Mouse (Mus musculus) G1E (cell line): Measurements from ENCODE around the gene Fam78a. TPM values are rescaled to one million over a fixed set of nuclear protein-coding genes. Genes with fewer than 3 reads are reported as not detected.

ENCODE experiments used
- ATAC-seq: 2 replicates; pipeline ENCODE4 v1.8.0; 2016; ENCODE audit warnings: mild to moderate bottlenecking; ENCODE audit not compliant: insufficient number of reproducible peaks, poor library complexity, low FRiP score, severe bottlenecking; ENCODE audit errors: extremely low read depth
- DNase-seq: peaks from one replicate; pipeline ENCODE4 v3.0.0; 2012; ENCODE audit warnings: low spot score
- H3K27me3 ChIP-seq: 2 replicates; pipeline ENCODE4 v1.6.1; 2012; ENCODE audit warnings: mild to moderate bottlenecking, low read length, inconsistent platforms; ENCODE audit not compliant: insufficient read depth
- H3K36me3 ChIP-seq: replicated peaks from 2 replicates; pipeline ENCODE3; 2012; ENCODE audit warnings: mild to moderate bottlenecking, inconsistent platforms
- H3K4me1 ChIP-seq: 2 replicates; pipeline ENCODE4 v1.6.1; 2012; ENCODE audit warnings: low read depth, low read length, inconsistent platforms, mixed read lengths; ENCODE audit not compliant: insufficient read depth
- H3K4me3 ChIP-seq: 2 replicates; pipeline ENCODE4 v1.5.1; 2012; ENCODE audit warnings: low read depth, mild to moderate bottlenecking, inconsistent platforms, low read length, moderate library complexity, mixed read lengths
- H3K9me3 ChIP-seq: replicated peaks from 2 replicates; pipeline ENCODE4 v1.6.1; 2012; ENCODE audit warnings: inconsistent platforms
- CTCF ChIP-seq: IDR thresholded peaks from 2 replicates; pipeline ENCODE4 v1.5.1; 2012; ENCODE audit warnings: low read depth, low read length, inconsistent platforms, mixed read lengths
- GATA1 ChIP-seq: IDR thresholded peaks from 2 replicates; pipeline ENCODE4 v1.6.1; 2012; ENCODE audit warnings: borderline replicate concordance, low read length, inconsistent platforms, mixed read lengths
- GATA2 ChIP-seq: IDR thresholded peaks from 2 replicates; pipeline ENCODE4 v1.6.1; 2012; ENCODE audit warnings: low read depth, low read length, inconsistent platforms, borderline replicate concordance
- POLR2AphosphoS5 ChIP-seq: IDR thresholded peaks from 2 replicates; pipeline ENCODE4 v1.6.1; 2012; ENCODE audit warnings: low read depth, low read length, inconsistent platforms; ENCODE audit not compliant: insufficient replicate concordance
- TAL1 ChIP-seq: conservative IDR thresholded peaks from 2 replicates; pipeline ENCODE4 v1.6.1; 2012; ENCODE audit warnings: low read depth, low read length, inconsistent platforms, mixed read lengths
- polyA plus RNA-seq: library from polyadenylated mRNA; stranded (reverse); fragments of >175 nt; gene quantifications from 2 replicates; pipeline ENCODE4 v1.2.3, GENCODE M21; 2012
- total RNA-seq, 2 experiments: library from RNA; stranded (forward) in 1 of 2; stranded (reverse) in 1 of 2; fragments of 200-1000 nt in 1 of 2; fragments of >200 nt in 1 of 2; fragmentation: Nextera tagmentation in 1 of 2; gene quantifications; 2 replicates each; pipeline ENCODE4 v1.2.3; 2014 to 2017

Fam78a gene
- total and polyA plus RNA-seq, 3 experiments, result 21.7 to 54.5 (median 25.3) TPM

DNA sequence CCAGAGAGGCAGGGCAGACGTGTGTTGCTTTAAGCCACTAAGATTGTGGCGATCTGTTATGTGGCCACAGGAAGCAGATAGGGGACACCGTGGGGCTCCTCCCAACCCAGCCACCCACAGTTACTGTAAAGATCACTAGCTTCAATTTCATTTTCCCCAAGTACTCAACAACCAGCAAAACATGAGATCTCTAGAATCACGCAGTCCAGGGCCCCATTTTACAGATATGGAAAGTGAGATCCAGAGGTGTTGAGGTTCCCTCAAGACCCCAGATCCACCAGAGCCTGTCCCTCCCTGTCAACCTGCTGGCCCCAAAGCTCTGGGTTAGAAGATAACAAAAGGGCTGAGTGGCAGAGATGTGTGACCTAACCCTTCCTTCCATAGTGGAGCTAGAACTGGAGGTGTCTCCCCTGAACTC lies 31.2 kb upstream of the Fam78a start:
- peaks cover 17% of the 10 kb centered on the region for H3K27me3 ChIP-seq
- peaks cover 17% of the 10 kb centered on the region for H3K9me3 ChIP-seq
- H3K4me1 ChIP-seq, result peaks cover 35% of the 10 kb centered on the region
- ATAC-seq, result no peak
- no peak for DNase-seq
- no peak for TF ChIP-seq POLR2AphosphoS5
- TF ChIP-seq TAL1, result no peak
- no peak for TF ChIP-seq GATA1
- TF ChIP-seq GATA2, result no peak
- no peak for TF ChIP-seq CTCF
- no peaks in the 10 kb centered on the region for H3K36me3 ChIP-seq
- H3K4me3 ChIP-seq, result no peak overlapping the region

DNA sequence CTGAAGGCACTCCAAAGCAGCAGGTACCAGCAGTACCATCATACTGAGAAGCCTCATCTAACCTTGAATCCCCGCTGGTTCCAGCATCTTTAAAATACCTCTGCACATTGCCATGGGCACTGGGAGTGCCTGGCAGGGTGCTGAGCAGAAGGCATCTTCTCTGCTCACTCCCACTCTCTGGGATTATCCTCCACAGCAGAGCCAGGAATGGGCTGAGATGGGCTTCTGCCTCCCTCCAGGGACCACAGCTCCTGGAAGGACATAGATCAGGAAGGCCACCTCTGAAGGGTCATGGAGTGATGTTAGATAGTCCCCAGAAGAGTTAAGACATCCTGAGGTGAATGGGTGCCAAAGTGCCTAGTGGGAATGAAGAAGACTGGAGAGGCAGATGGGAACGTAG lies 27.9 kb upstream of the Fam78a start:
- TF ChIP-seq POLR2AphosphoS5, result no peak
- no peak for DNase-seq
- no peak overlapping the region for H3K4me3 ChIP-seq

DNA sequence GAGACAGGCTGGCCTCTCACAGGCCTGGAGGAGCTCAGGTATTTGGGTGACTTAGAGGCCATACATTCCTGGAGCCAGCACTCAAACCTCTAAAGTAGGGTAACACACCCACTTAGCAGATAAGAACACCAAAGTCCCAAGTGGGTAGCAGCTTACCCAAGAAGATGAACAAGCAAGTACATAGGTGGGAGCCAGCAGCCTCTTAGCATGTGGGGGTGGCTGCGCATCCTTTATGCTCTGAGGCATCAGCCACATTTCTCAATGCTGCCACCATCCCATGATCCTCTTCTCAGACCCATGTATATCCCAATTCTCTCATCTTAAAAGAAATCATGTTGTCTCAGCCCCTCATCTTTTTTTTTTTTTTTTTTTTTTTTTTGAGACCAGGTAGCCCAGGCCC lies 26.6 kb upstream of the Fam78a start:
- peaks cover 24% of the 10 kb centered on the region for H3K4me1 ChIP-seq
- no peak for DNase-seq

More for the DNA sequence above, 27.9 kb upstream of the Fam78a start:
- H3K9me3 ChIP-seq, result peaks cover 11% of the 10 kb centered on the region
- no peaks in the 10 kb centered on the region for H3K36me3 ChIP-seq
- H3K4me1 ChIP-seq, result peaks cover 27% of the 10 kb centered on the region
- H3K27me3 ChIP-seq, result peaks cover 37% of the 10 kb centered on the region
- ATAC-seq, result no peak

GRCm38 (mm10) chr2:32105930-32106329 lies 21.3 kb upstream of the Fam78a start:
- ATAC-seq (no peak), DNase-seq (no peak)
- Histone ChIP-seq H3K36me3 (no peaks in the 10 kb centered on the region), H3K4me3 (no peak overlapping the region), H3K27me3 (peaks cover 76% of the 10 kb centered on the region), H3K9me3 (no peaks in the 10 kb centered on the region), H3K4me1 (no peaks in the 10 kb centered on the region)
- no peak for TF ChIP-seq GATA2
- TF ChIP-seq CTCF, result no peak
- no peak for TF ChIP-seq TAL1
- no peak for TF ChIP-seq GATA1
- TF ChIP-seq POLR2AphosphoS5, result no peak

More for the DNA sequence above, 26.6 kb upstream of the Fam78a start:
- H3K9me3 ChIP-seq, result peaks cover 3% of the 10 kb centered on the region
- no peak for TF ChIP-seq TAL1
- TF ChIP-seq POLR2AphosphoS5, result no peak
- no peak for TF ChIP-seq GATA2
- peaks cover 50% of the 10 kb centered on the region for H3K27me3 ChIP-seq
- no peak for ATAC-seq
- no peak overlapping the region for H3K4me3 ChIP-seq
- no peaks in the 10 kb centered on the region for H3K36me3 ChIP-seq

- no peaks in the 10 kb centered on the region for H3K4me1 ChIP-seq
- DNase-seq, result no peak
Observed at GRCm38 (mm10) chr2:32105117-32105913, 20.7 kb upstream of the Fam78a start.

DNA sequence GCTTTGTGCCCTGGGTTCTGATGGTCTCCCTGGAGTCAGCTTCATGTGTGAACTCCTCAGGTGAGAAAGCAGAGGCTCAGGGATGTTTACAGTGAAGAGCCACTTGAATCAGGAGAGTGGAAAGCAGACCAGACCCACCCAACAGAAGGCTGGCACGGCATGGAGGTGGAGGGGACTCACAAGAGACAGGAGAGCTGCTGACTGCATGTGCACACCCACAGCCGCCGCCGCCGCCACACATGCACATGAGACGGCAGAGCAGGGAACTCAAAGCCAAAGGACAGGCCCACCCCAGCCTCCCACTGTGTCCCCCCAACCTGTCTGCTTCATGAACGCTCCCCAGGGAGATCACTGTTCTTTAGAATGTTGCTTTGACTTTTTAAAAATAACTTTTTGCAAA lies 19.5 kb upstream of the Fam78a start:
- ATAC-seq (no peak), DNase-seq (no peak)
- Histone ChIP-seq H3K4me1 (no peaks in the 10 kb centered on the region), H3K4me3 (no peak overlapping the region), H3K27me3 (peaks cover 73% of the 10 kb centered on the region), H3K36me3 (no peaks in the 10 kb centered on the region), H3K9me3 (peaks cover 5% of the 10 kb centered on the region; the same call in 1 of the 2 replicates)
- no peak for TF ChIP-seq GATA2
- TF ChIP-seq CTCF, result no peak
- TF ChIP-seq POLR2AphosphoS5, result no peak
- TF ChIP-seq TAL1, result no peak
- no peak for TF ChIP-seq GATA1

More at GRCm38 (mm10) chr2:32105117-32105913, 20.7 kb upstream of the Fam78a start:
- peaks cover 5% of the 10 kb centered on the region; the same call in 1 of the 2 replicates for H3K9me3 ChIP-seq
- ATAC-seq, result no peak
- TF ChIP-seq GATA2 (no peak), TAL1 (no peak), GATA1 (no peak), CTCF (no peak), POLR2AphosphoS5 (no peak)
- H3K4me3 ChIP-seq, result no peak overlapping the region
- H3K27me3 ChIP-seq, result peaks cover 77% of the 10 kb centered on the region
- H3K36me3 ChIP-seq, result no peaks in the 10 kb centered on the region
